Mouse (Mus musculus): ENCODE results near the gene Rfx4.

The Rfx4 gene

DNA sequence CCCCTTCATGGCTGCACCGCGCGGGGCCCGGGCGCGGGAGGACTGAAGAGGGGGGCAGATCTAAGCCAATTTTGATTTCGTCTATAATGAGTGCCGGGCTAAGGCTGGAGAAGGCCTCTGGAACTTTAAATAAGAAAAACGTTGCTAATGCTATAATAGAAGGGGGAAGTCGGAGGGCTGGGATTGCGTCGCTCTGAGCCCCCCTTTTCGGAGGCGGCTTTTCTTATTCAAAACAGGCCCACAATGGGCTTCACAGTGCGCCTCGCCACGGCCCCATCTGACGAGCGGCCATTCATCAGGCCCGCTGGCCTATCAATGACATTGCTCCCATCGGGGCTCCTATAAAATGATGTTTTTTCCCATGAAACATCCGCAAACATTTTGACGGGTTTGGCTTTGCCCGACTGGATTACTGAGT is at the start of gene Rfx4:
Gene Rfx4 (plus strand): TSS at position 277 of the 418 bp plus-strand sequence.
- peak in 1 of 2 experiments; percentile 32 for DNase-seq (ENCODE audit: inconsistent age in 2 of 2, low spot score in 1 of 2)

DNA sequence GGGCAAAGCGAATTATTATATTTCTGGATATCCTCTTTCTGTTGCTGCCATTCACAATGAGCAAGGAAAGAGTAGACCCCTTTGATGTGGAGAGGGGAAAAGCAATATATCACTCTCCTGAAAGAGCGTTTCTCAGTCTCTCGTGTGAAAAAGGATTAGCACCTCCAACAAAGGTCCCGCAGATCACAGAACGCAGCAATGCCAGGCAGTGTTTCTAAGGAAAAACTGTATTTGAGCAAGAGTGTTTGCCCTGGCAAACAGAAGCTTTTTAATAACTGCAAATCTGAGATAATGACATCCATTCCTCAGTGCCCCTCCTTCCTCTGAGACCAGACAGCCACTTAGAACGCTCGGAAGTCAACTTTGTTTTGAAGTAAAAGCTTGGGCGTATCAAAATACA is 49.3 kb upstream of the Rfx4 start:
- DNase-seq (ENCODE audit: inconsistent age in 2 of 2, low spot score in 1 of 2): no peak

GRCm38 (mm10) chr10:84707226-84707625 is 48.6 kb upstream of the Rfx4 start:
- DNase-seq (ENCODE audit: inconsistent age in 2 of 2, low spot score in 1 of 2): no peak

DNA sequence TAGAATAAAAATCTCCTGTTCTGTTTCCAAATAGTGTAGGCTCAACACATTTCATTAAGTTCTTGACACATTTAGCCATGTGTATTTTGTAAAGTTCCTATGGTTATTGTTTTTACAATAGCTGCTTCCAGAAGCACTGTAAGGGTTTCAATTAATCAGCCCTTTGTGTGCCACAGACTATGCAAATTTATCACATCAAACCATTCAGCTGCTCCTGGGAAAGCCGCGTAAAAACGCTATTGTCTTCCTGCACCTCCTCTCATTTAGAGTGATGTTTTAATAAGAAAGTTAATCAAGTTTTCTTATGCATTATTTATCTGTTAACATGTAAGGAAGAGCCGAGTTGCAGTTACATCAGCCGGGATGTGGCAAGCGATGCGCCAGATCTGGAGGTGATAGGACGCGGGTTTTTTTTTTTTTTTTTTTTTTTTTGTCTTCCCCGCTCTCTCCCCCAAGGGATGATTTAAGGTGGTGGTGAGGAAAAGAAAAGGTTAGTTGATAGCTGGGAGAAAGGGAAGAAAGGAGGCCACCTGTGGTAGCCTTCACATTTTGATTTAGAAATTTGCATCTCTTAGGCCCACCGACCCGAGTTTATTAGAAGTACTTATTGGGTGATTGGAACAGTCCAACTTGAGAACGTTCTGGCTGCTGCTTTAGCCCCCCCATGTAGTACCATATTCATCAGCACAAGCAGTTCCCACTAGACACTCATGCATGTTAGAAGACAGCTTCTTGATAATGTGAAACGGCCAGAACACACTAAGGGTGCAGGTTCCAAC is 47.9 kb upstream of the Rfx4 start:
- DNase-seq (ENCODE audit: inconsistent age in 2 of 2, low spot score in 1 of 2): no peak

GRCm38 (mm10) chr10:84710192-84710591 is 45.7 kb upstream of the Rfx4 start:
- DNase-seq (ENCODE audit: inconsistent age in 2 of 2, low spot score in 1 of 2): no peak

GRCm38 (mm10) chr10:84710827-84711226 is 45.0 kb upstream of the Rfx4 start:
- DNase-seq (ENCODE audit: inconsistent age in 2 of 2, low spot score in 1 of 2): no peak

GRCm38 (mm10) chr10:84711479-84711878 is 44.4 kb upstream of the Rfx4 start:
- no peak for DNase-seq (ENCODE audit: inconsistent age in 2 of 2, low spot score in 1 of 2)

GRCm38 (mm10) chr10:84711940-84712339 is 43.9 kb upstream of the Rfx4 start:
- DNase-seq (ENCODE audit: inconsistent age in 2 of 2, low spot score in 1 of 2): no peak

DNA sequence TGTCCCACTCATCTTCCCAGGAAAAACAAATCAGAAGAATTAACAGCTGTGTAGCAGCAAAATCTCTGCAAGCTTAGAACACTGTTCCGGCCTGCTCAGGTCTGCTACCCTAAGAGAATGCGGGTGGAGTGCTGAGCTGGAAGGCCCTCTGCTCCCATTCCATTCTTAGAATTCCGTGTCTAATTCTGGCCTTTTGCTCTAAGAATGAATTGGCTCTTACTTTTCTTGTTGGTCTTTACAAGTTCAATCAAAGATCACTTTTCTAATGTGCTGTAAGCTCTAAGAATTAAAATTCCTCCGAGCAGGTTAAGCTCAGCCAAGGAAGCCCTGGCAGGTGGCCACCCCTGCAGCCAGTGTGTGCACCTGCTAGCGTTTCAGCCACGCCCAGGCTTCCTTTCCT is 43.3 kb upstream of the Rfx4 start:
- no peak for DNase-seq (ENCODE audit: inconsistent age in 2 of 2, low spot score in 1 of 2)

DNA sequence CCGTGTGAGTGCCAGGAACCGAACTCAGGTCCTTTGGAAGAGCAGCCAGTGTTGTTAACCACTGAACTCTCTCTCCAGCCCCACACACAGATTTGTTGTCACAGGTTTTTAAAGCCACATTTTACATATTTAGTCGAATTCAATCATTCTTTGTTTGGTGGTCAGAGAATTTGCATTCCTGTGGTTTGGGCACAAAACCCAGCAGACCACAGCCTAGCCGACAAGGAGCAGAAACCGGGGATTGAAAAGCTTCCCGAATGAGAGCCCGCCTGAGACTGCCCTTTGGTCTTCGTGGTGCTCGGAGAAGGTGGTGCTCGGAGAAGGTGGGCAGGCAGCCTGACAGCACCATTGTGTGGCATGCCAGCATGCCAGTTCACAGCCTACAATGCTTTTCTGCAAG is 42.8 kb upstream of the Rfx4 start:
- no peak for DNase-seq (ENCODE audit: inconsistent age in 2 of 2, low spot score in 1 of 2)

- DNase-seq (ENCODE audit: inconsistent age in 2 of 2, low spot score in 1 of 2): no peak
Observed at GRCm38 (mm10) chr10:84715639-84716038, 40.2 kb upstream of the Rfx4 start.

DNA sequence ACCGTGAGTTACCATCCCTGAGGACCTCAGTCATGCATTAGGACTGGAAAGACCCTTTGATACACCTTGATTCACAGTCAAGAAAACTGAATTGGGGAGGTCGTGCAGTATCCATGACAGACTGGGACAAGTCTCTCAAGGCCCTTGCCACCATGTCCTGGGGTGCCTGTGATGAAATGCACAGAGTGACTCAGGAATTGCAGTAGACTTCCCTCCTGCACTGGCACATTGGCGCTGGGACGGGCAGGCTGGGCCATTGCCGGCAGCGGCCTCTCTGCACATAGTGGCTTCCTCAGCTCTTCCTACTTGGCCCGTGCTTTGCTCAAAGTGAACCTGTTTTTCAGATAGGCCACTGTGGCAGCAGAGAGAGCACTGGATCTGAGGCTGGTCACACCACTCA is 39.3 kb upstream of the Rfx4 start:
- peak in 1 of 2 experiments; percentile 58 for DNase-seq (ENCODE audit: inconsistent age in 2 of 2, low spot score in 1 of 2)

- no peak for DNase-seq (ENCODE audit: inconsistent age in 2 of 2, low spot score in 1 of 2)
Observed at GRCm38 (mm10) chr10:84722711-84723110, 33.2 kb upstream of the Rfx4 start.

DNA sequence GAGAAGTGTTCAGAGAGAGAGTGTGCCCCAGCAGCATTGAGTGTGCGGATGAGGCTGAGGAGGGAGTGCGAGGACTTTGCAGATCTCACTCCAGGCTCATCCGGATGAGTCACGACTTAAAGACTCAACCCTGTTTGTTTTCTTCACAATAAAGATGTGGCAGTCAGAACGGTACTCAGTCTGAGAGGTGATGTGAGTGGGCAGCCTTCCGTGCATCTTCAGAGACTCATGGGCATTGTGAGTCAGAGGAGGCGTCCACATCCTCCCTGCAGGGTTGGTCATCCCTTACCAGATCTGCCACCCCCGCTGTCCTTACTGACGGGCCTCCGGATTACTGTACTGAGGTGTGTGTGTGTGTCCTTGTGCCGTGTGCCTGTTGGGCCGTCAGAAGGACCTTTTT is 28.9 kb upstream of the Rfx4 start:
- DNase-seq (ENCODE audit: inconsistent age in 2 of 2, low spot score in 1 of 2): peak in 1 of 2 experiments; percentile 44

DNA sequence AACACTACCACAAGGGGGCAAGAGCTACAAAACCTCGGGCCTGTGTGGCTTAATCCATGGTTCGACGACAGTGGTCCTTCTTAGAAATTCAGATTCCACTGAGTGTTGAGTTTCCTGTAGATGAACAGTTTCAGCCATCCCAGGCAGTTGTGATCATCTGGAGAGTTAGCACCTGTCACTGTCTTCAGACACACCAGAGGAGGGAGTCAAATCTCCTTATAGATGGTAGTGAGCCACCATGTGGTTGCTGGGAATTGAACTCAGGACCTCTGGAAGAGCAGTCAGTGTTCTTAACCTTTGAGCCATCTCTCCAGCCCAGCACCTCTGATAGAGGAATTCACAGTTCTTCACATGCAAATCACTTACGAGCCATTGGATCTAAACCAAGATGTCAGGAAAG is 28.1 kb upstream of the Rfx4 start:
- no peak for DNase-seq (ENCODE audit: inconsistent age in 2 of 2, low spot score in 1 of 2)

GRCm38 (mm10) chr10:84730078-84730477 is 25.8 kb upstream of the Rfx4 start:
- no peak for DNase-seq (ENCODE audit: inconsistent age in 2 of 2, low spot score in 1 of 2)

DNA sequence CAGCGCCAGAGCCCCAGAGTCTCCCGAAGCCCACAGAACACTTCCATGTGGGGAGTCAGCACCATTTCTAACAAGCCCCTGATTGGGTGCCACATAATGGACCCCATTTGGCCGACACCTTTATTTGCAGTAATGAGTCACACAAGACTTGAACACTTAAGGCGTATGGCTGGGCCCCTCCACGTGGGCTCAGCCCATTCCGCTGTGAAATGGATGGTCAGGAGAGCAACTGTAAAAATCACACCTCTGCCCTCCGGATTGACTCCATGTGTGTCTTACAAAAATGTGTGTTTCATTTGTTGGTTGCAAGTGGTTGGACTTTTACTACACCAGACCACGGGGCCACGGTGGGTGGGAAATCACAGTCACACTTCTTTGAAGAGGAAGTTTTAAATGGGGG is 24.9 kb upstream of the Rfx4 start:
- no peak for DNase-seq (ENCODE audit: inconsistent age in 2 of 2, low spot score in 1 of 2)

GRCm38 (mm10) chr10:84733511-84733910 is 22.4 kb upstream of the Rfx4 start:
- DNase-seq (ENCODE audit: inconsistent age in 2 of 2, low spot score in 1 of 2): no peak

GRCm38 (mm10) chr10:84754851-84755785 is 744 bp upstream of the Rfx4 start:
- peak in 1 of 2 experiments; percentile 66 for DNase-seq (ENCODE audit: inconsistent age in 2 of 2, low spot score in 1 of 2)

GRCm38 (mm10) chr10:84756435-84757095 is 703 bp downstream of the Rfx4 start:
- DNase-seq (ENCODE audit: inconsistent age in 2 of 2, low spot score in 1 of 2): peak in 1 of 2 experiments; percentile 22

GRCm38 (mm10) chr10:84757426-84758199 is 1.8 kb downstream of the Rfx4 start:
- DNase-seq (ENCODE audit: inconsistent age in 2 of 2, low spot score in 1 of 2): no peak
